Mouse (Mus musculus): ENCODE measurements at regions not wholly inside any gene's neighbourhood (a gene's known extent, or its start where the extent isn't known, plus 50 kb on each side); places are given as distances from the start of the nearest gene placed in this dataset.

- no peak for DNase-seq (ENCODE audit: low read depth in 1 of 2, low spot score in 2 of 2)
Measured at GRCm38 (mm10) chr6:94818220-94818619, 118.3 kb upstream of the Lrig1 start.

GRCm38 (mm10) chr6:94816161-94816560, 116.2 kb upstream of the Lrig1 start:
- DNase-seq (ENCODE audit: low read depth in 1 of 2, low spot score in 2 of 2) = no peak

- DNase-seq (ENCODE audit: low read depth in 1 of 2, low spot score in 2 of 2) = no peak
Measured at GRCm38 (mm10) chr6:94814711-94815110, 114.8 kb upstream of the Lrig1 start.

- DNase-seq (ENCODE audit: low read depth in 1 of 2, low spot score in 2 of 2) = no peak
Measured at GRCm38 (mm10) chr6:94813481-94814148, 113.7 kb upstream of the Lrig1 start.

GRCm38 (mm10) chr6:94811846-94812245, 111.9 kb upstream of the Lrig1 start:
- no peak for DNase-seq (ENCODE audit: low read depth in 1 of 2, low spot score in 2 of 2)

GRCm38 (mm10) chr6:94807216-94807615, 107.3 kb upstream of the Lrig1 start:
- DNase-seq (ENCODE audit: low read depth in 1 of 2, low spot score in 2 of 2) = no peak

GRCm38 (mm10) chr6:94806481-94807160, 106.7 kb upstream of the Lrig1 start:
- no peak for DNase-seq (ENCODE audit: low read depth in 1 of 2, low spot score in 2 of 2)

- DNase-seq (ENCODE audit: low read depth in 1 of 2, low spot score in 2 of 2) = no peak
Measured at GRCm38 (mm10) chr6:94805685-94806084, 105.7 kb upstream of the Lrig1 start.

GRCm38 (mm10) chr6:94804284-94804815, 104.4 kb upstream of the Lrig1 start:
- DNase-seq (ENCODE audit: low read depth in 1 of 2, low spot score in 2 of 2) = no peak

GRCm38 (mm10) chr6:94801039-94801438, 101.1 kb upstream of the Lrig1 start:
- no peak for DNase-seq (ENCODE audit: low read depth in 1 of 2, low spot score in 2 of 2)

GRCm38 (mm10) chr6:94798545-94799211, 98.7 kb upstream of the Lrig1 start:
- DNase-seq (ENCODE audit: low read depth in 1 of 2, low spot score in 2 of 2) = no peak

- DNase-seq (ENCODE audit: low read depth in 1 of 2, low spot score in 2 of 2) = no peak
Measured at GRCm38 (mm10) chr6:94795442-94795841, 95.5 kb upstream of the Lrig1 start.

- no peak for DNase-seq (ENCODE audit: low read depth in 1 of 2, low spot score in 2 of 2)
Measured at GRCm38 (mm10) chr6:94793555-94793954, 93.6 kb upstream of the Lrig1 start.

GRCm38 (mm10) chr6:94792312-94792711, 92.4 kb upstream of the Lrig1 start:
- DNase-seq (ENCODE audit: low read depth in 1 of 2, low spot score in 2 of 2) = no peak

- DNase-seq (ENCODE audit: low read depth in 1 of 2, low spot score in 2 of 2) = no peak
Measured at GRCm38 (mm10) chr6:94789308-94789763, 89.4 kb upstream of the Lrig1 start.

- no peak for DNase-seq (ENCODE audit: low read depth in 1 of 2, low spot score in 2 of 2)
Measured at GRCm38 (mm10) chr6:94783471-94783870, 83.5 kb upstream of the Lrig1 start.

- DNase-seq (ENCODE audit: low read depth in 1 of 2, low spot score in 2 of 2) = no peak
Measured at GRCm38 (mm10) chr6:94780621-94781020, 80.7 kb upstream of the Lrig1 start.

GRCm38 (mm10) chr6:94779854-94780253, 79.9 kb upstream of the Lrig1 start:
- DNase-seq (ENCODE audit: low read depth in 1 of 2, low spot score in 2 of 2) = no peak

GRCm38 (mm10) chr6:94779213-94779612, 79.3 kb upstream of the Lrig1 start:
- DNase-seq (ENCODE audit: low read depth in 1 of 2, low spot score in 2 of 2) = no peak

- DNase-seq (ENCODE audit: low read depth in 1 of 2, low spot score in 2 of 2) = no peak
Measured at GRCm38 (mm10) chr6:94778797-94779196, 78.8 kb upstream of the Lrig1 start.

GRCm38 (mm10) chr6:94776585-94776984, 76.6 kb upstream of the Lrig1 start:
- DNase-seq (ENCODE audit: low read depth in 1 of 2, low spot score in 2 of 2) = no peak

GRCm38 (mm10) chr6:94774871-94775270, 74.9 kb upstream of the Lrig1 start:
- DNase-seq (ENCODE audit: low read depth in 1 of 2, low spot score in 2 of 2) = no peak

All from monocyte, adult 2 months (primary cell).